20 mouse cellular contexts compared by ENCODE assay signal in genomic region chr1:79312153-79312552, GRCm38 (mm10).
"Had no signal": no experiment of that assay in that cellular context is flagged by ENCODE, and none has a peak within 500 bp of the region (broad histone marks: within the 10 kb centered on the region; RNA-seq: fewer than 3 reads in every experiment).

No protein-coding gene starts in this region.

- H3K9ac ChIP-seq: limb, embryonic 12.5 days; limb, embryonic 15.5 days; liver, embryonic 14.5 days; liver, postnatal 0 days; lung, embryonic 14.5 days; midbrain, embryonic 12.5 days; midbrain, embryonic 15.5 days; neural tube, embryonic 12.5 days; neural tube, embryonic 15.5 days had no signal

- H3K36me3 ChIP-seq: limb, embryonic 12.5 days; limb, embryonic 15.5 days; midbrain, embryonic 12.5 days; midbrain, embryonic 15.5 days; neural tube, embryonic 12.5 days; neural tube, embryonic 15.5 days had no signal

- H3K4me1 ChIP-seq: limb, embryonic 12.5 days; midbrain, embryonic 12.5 days; midbrain, embryonic 15.5 days; neural tube, embryonic 12.5 days; neural tube, embryonic 15.5 days had no signal

- H3K4me3 ChIP-seq: layer of hippocampus, adult 2 months; limb, embryonic 12.5 days; limb, embryonic 15.5 days; midbrain, embryonic 12.5 days; midbrain, embryonic 15.5 days; neural tube, embryonic 12.5 days; neural tube, embryonic 15.5 days had no signal

- H3K9me3 ChIP-seq: limb, embryonic 12.5 days; limb, embryonic 15.5 days; midbrain, embryonic 12.5 days; midbrain, embryonic 15.5 days; neural tube, embryonic 12.5 days; neural tube, embryonic 15.5 days had no signal

- ATAC-seq: intestine, embryonic 16.5 days; liver, postnatal 0 days; lung, postnatal 0 days; midbrain, embryonic 15.5 days had no signal

- H3K4me2 ChIP-seq: limb, embryonic 12.5 days; limb, embryonic 15.5 days; liver, embryonic 11.5 days; lung, embryonic 14.5 days; midbrain, embryonic 12.5 days; midbrain, embryonic 15.5 days; neural tube, embryonic 12.5 days; neural tube, embryonic 15.5 days had no signal

- H3K27ac ChIP-seq: kidney, postnatal 0 days; layer of hippocampus, adult 2 months; limb, embryonic 12.5 days; limb, embryonic 15.5 days; liver, embryonic 14.5 days; macrophage; midbrain, embryonic 12.5 days; midbrain, embryonic 15.5 days; neural tube, embryonic 12.5 days; neural tube, embryonic 15.5 days had no signal

- H3K27me3 ChIP-seq: limb, embryonic 12.5 days; limb, embryonic 15.5 days; midbrain, embryonic 12.5 days; midbrain, embryonic 15.5 days; neural tube, embryonic 12.5 days; neural tube, embryonic 15.5 days had no signal

- DNase-seq: kidney, adult 2 months; kidney, postnatal 25 days; liver, postnatal 0 days; lung, embryonic 14.5 days; thymus, adult 2 months; thymus, postnatal 14 days; thymus, postnatal 4 days had no signal
